ENCODE assay signal across 10 mouse cellular contexts in the genomic region with DNA sequence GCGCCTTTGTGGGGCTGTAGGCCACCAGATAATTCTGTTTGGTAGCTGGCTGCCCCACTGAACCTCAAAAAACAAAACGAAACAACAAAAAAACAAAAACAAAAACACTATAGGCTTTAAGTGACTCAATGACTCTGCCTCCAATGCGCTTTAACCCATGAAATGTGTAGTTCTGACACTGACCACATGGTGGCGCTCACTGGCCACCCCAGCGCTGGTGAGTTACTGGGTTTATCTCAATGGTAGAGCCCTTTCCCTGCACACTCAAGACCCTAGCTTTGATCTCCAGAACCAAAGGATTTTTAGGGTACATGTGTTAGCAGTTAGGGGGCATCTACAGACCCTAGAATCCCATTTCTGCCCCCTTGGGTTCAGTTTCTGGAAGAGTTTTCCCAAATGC. TPM values are rescaled to one million over a fixed set of nuclear protein-coding genes. Genes with fewer than 3 reads are reported as not detected.
DNase-seq lines count a peak whose midpoint lies in the region; ATAC-seq and TF ChIP-seq lines count a peak whose summit lies in the region.
"Had no signal": no experiment of that assay in that cellular context is flagged by ENCODE, and none has a peak within 500 bp of the region (broad histone marks: within the 10 kb centered on the region; RNA-seq: fewer than 3 reads in every experiment).

No protein-coding gene starts in this region.

- ATAC-seq in forebrain, embryonic 16.5 days: 0 out of 2 replicates have a peak, but pooled peaks have one; percentile 20
- ATAC-seq in midbrain, postnatal 0 days (ENCODE audit: low FRiP score): no peak

- no peak for DNase-seq in lung, adult 2 months
- no peak for DNase-seq in lung, adult 18-20 months
- peak; percentile 51 for DNase-seq in NIH3T3 (ENCODE audit: low read depth)
- peak; percentile 22 for DNase-seq in c-Kit-positive CD71-positive TER-119-negative erythroid progenitor cells, embryonic 14.5 days (ENCODE audit: low read depth)
- peak; percentile 68 for DNase-seq in midbrain, postnatal 0 days (ENCODE audit: low spot score)
- DNase-seq in urinary bladder, postnatal 4 days (ENCODE audit: low spot score in 2 of 2): no peak

- WGBS in lung, adult 2 months: 21% methylated on average over 5 of the region's 5 CpGs
- 19% methylated on average over 5 of the region's 5 CpGs for WGBS in forebrain, embryonic 16.5 days
- 17% methylated on average over 5 of the region's 5 CpGs for WGBS in midbrain, postnatal 0 days

- no peaks in the 10 kb centered on the region for H3K4me1 ChIP-seq in lung, adult 2 months (ENCODE audit: control insufficient read depth, insufficient read depth, low read length)
- H3K4me1 ChIP-seq in forebrain, embryonic 16.5 days (replicated peaks; ENCODE audit: control insufficient read depth, insufficient read depth, low read length): no peaks in the 10 kb centered on the region
- H3K4me1 ChIP-seq in midbrain, postnatal 0 days (ENCODE audit: insufficient read depth, low read length): no peaks in the 10 kb centered on the region
- H3K4me1 ChIP-seq: liver, embryonic 15.5 days had no signal

- H3K27ac ChIP-seq in forebrain, embryonic 16.5 days (ENCODE audit: low read length): no peak overlapping the region
- H3K27ac ChIP-seq in midbrain, postnatal 0 days (ENCODE audit: low read depth, low read length): no peak overlapping the region
- H3K27ac ChIP-seq: liver, embryonic 15.5 days had no signal

- H3K36me3 ChIP-seq in forebrain, embryonic 16.5 days (ENCODE audit: control insufficient read depth, insufficient read depth): no peaks in the 10 kb centered on the region
- H3K36me3 ChIP-seq in midbrain, postnatal 0 days (ENCODE audit: insufficient read depth, low read length): peaks cover 12% of the 10 kb centered on the region; the same call in 1 of the 2 replicates
- H3K36me3 ChIP-seq: liver, embryonic 15.5 days had no signal

- TF ChIP-seq CTCF in lung, adult 2 months (IDR thresholded peaks at IDR 0.05; ENCODE audit: insufficient read depth, low read length): peak; percentile 62
- peak; percentile 95 for TF ChIP-seq CTCF in midbrain, postnatal 0 days (IDR thresholded peaks at IDR 0.05)

- TF ChIP-seq POLR2A in lung, adult 2 months (IDR thresholded peaks at IDR 0.05; ENCODE audit: borderline replicate concordance, extremely low read depth, low read depth, low read length): no peak

- no peaks in the 10 kb centered on the region for H3K27me3 ChIP-seq in forebrain, embryonic 16.5 days (replicated peaks; ENCODE audit: control insufficient read depth, insufficient read depth, low read length)
- H3K27me3 ChIP-seq in midbrain, postnatal 0 days (ENCODE audit: insufficient read depth, low read length): no peaks in the 10 kb centered on the region
- H3K27me3 ChIP-seq: liver, embryonic 15.5 days had no signal

- 0 out of 2 replicates have a peak, but pooled peaks cover 3% of the 10 kb centered on the region for H3K9me3 ChIP-seq in forebrain, embryonic 16.5 days (ENCODE audit: control insufficient read depth, low read length)
- no peaks in the 10 kb centered on the region for H3K9me3 ChIP-seq in midbrain, postnatal 0 days (ENCODE audit: low read length)
- H3K9me3 ChIP-seq: liver, embryonic 15.5 days had no signal

- no peak overlapping the region for H3K4me2 ChIP-seq in forebrain, embryonic 16.5 days (ENCODE audit: low read length)
- H3K4me2 ChIP-seq in midbrain, postnatal 0 days (ENCODE audit: low read depth, low read length, poor library complexity, severe bottlenecking): no peak overlapping the region
- H3K4me2 ChIP-seq: liver, embryonic 15.5 days had no signal

- no peak overlapping the region for H3K4me3 ChIP-seq in lung, adult 2 months (replicated peaks; ENCODE audit: extremely low read depth, low read depth, low read length)
- H3K4me3 ChIP-seq in forebrain, embryonic 16.5 days (replicated peaks; ENCODE audit: low read length): no peak overlapping the region
- no peak overlapping the region for H3K4me3 ChIP-seq in midbrain, postnatal 0 days (ENCODE audit: low read depth, low read length)
- H3K4me3 ChIP-seq: liver, embryonic 15.5 days had no signal

- no peak overlapping the region for H3K9ac ChIP-seq in forebrain, embryonic 16.5 days (replicated peaks; ENCODE audit: low read depth, low read length)
- no peak overlapping the region for H3K9ac ChIP-seq in midbrain, postnatal 0 days (replicated peaks; ENCODE audit: low read length, poor library complexity, severe bottlenecking)
- H3K9ac ChIP-seq: liver, embryonic 15.5 days had no signal

RNA-seq across cellular contexts. Expression of gene Oas1d, which starts 39.6 kb away (rescaled TPM):
- 0.05 TPM in 1 of 2 replicates, not detected in the other for polyA plus RNA-seq in lung, adult 2 months (2012; rRNA removed)
- polyA plus RNA-seq in forebrain, embryonic 16.5 days (2015; fragmentation: Nextera tagmentation; extraction: Ambion mirVana): not detected in 2 replicates
- 0.22 TPM in 1 of 2 replicates, not detected in the other for total RNA-seq in midbrain, postnatal 0 days (2014; rRNA removed)
- polyA plus RNA-seq in midbrain, postnatal 0 days (2015; fragmentation: Nextera tagmentation; extraction: Ambion mirVana): 0.39 and 0.78 TPM in 2 replicates
- total RNA-seq: heart, adult 18-20 months had no signal
- polyA plus RNA-seq: liver, embryonic 15.5 days; stomach, embryonic 16.5 days had no signal

RNA-seq across cellular contexts. Expression of gene Oas1a, which starts 46.7 kb away (rescaled TPM):
- 6.0 and 7.2 TPM in 2 replicates for polyA plus RNA-seq in lung, adult 2 months (2012; rRNA removed)
- polyA plus RNA-seq in forebrain, embryonic 16.5 days (2015; fragmentation: Nextera tagmentation; extraction: Ambion mirVana): 0.40 and 0.53 TPM in 2 replicates
- 0.28 and 1.8 TPM in 2 replicates for total RNA-seq in midbrain, postnatal 0 days (2014; rRNA removed)
- polyA plus RNA-seq in midbrain, postnatal 0 days (2015; fragmentation: Nextera tagmentation; extraction: Ambion mirVana): 1.2 and 1.6 TPM in 2 replicates

RNA-seq across cellular contexts. Expression of gene Rph3a, which starts 55.9 kb away (rescaled TPM):
- not detected in 2 replicates for polyA plus RNA-seq in lung, adult 2 months (2012; rRNA removed)
- polyA plus RNA-seq in forebrain, embryonic 16.5 days (2015; fragmentation: Nextera tagmentation; extraction: Ambion mirVana): 22.5 and 26.9 TPM in 2 replicates
- total RNA-seq in midbrain, postnatal 0 days (2014; rRNA removed): 43.6 and 44.6 TPM in 2 replicates
- polyA plus RNA-seq in midbrain, postnatal 0 days (2015; fragmentation: Nextera tagmentation; extraction: Ambion mirVana): 33.3 and 35.5 TPM in 2 replicates
- total RNA-seq: heart, adult 18-20 months had no signal

Comparison
In these comparisons a context has a peak if more than half of its experiments do, and no peak if none do; other contexts are left out.
1. DNase-seq: peak in NIH3T3 (single experiment), c-Kit-positive CD71-positive TER-119-negative erythroid progenitor cells, embryonic 14.5 days (single experiment) and midbrain, postnatal 0 days (single experiment); none in lung, adult 2 months (single experiment), lung, adult 18-20 months (0 of 2) and urinary bladder, postnatal 4 days (0 of 2).
2. RNA of gene Rph3a, which starts 55.9 kb away (polyA plus RNA-seq): 33.3 to 35.5 TPM in midbrain, postnatal 0 days and 22.5 to 26.9 TPM in forebrain, embryonic 16.5 days; not detected in lung, adult 2 months; every median in the first group is over 10 times any median in the second.